Mouse (Mus musculus): ENCODE measurements around the gene Gm20449. TPM values are rescaled to one million over a fixed set of nuclear protein-coding genes. Genes with fewer than 3 reads are reported as not detected.
"Not testable (repeated sequence)": the region's sequence is repeated elsewhere in the genome, so short reads cannot be mapped to it uniquely, and the experiment has no call there.

Gene Gm20449
- total RNA-seq (2017) = 0.12 and 0.23 TPM in 2 replicates

DNA sequence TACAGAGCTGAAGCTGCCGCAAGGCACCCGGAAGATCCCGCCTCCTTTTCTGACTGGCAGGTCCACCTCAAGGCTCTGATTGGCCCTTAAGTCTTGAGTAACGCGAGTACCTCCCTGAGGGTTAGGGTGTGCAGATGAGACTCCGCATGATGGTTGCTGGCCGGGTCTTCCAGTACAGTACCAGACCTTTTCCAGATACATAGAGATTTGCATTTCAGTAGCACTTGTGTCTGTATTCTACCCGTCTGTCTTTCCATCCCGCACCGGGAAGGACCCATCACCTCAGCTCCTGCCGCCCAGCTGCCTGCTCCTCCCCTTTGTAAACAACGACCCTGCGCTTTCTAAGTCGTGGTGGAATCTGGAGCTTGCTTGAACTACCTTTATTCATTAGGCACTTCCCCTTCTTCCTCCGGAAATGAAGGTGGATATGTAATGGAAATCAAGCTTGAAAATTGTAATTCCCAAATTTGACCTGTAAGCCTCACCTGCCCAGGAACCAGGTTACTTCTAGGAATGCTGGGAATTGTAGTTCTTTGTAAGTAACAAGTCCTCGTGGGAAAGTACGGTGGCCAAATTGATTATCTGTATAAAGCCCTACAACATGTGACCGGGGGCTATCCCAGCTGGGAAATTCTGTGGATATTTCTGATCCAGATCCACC, at the start of gene Gm20449, which contains the start of gene AW146154:
Gene Gm20449, minus strand, starts transcription at position 29 of the 661 bp plus-strand sequence.
Gene AW146154, minus strand, starts transcription at position 502 of the 661 bp plus-strand sequence.
- peak; percentile 98 for ATAC-seq (ENCODE audit: extremely low read depth, insufficient number of reproducible peaks, low FRiP score, poor library complexity, severe bottlenecking)

DNA sequence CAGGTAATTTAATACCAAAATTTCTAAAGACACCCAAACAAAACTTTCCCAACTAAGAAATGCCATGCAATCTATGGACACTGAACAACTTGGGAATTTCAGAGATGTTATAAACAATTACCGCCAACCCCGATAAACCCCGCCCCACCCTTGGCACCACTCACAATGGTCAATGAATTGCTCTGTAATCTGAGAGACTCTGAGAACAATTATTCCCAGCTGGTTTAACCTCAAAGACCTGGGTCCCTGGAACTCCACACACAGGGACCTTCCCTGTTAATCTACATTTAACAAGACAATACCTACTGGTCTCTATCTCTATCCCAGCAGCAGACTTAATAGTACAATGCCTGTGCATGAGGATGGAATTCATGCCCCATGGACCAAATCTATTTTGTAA, 13.5 kb upstream of the Gm20449 start:
- no peak for ATAC-seq (ENCODE audit: extremely low read depth, insufficient number of reproducible peaks, low FRiP score, poor library complexity, severe bottlenecking)

DNA sequence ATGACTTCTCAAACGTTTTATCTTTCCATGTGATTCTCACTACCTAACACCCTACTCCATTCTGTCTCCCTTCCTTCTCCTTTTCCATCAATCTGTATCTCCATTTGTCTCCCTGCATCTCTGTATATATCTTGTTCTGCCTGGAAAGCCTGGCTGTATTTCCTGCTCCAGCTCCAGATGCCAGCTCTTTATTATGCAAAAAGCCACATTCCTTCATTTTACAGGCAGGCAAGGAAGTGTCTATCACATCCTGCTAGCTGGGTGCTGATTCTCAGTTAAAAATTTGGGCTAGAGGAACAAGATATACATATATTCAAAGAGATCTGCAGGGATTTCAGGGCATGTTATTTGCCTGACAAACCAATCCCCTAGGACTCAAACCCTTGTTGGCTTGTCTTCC, 13.0 kb upstream of the Gm20449 start:
- no peak for ATAC-seq (ENCODE audit: extremely low read depth, insufficient number of reproducible peaks, low FRiP score, poor library complexity, severe bottlenecking)

DNA sequence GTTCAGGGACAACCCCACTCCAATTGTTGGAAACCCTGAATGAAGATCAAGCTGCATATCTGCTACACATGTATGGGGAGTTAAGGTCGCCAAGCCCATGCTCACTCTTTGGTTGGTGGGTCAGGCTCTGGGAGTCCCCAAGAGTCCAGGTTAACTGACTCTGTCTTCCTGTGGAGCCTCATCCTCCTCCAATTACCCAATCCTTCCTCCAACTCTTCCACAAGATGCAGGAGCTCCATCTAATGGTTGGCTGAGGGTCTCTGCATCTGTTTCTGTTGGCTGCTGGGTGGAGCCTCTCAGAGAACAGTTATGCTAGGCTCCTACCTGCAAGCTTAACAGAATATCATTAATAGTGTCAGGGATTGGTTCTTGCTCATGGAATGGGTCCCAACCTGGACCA, 3.2 kb upstream of the Gm20449 start:
- no peak for ATAC-seq (ENCODE audit: extremely low read depth, insufficient number of reproducible peaks, low FRiP score, poor library complexity, severe bottlenecking)

DNA sequence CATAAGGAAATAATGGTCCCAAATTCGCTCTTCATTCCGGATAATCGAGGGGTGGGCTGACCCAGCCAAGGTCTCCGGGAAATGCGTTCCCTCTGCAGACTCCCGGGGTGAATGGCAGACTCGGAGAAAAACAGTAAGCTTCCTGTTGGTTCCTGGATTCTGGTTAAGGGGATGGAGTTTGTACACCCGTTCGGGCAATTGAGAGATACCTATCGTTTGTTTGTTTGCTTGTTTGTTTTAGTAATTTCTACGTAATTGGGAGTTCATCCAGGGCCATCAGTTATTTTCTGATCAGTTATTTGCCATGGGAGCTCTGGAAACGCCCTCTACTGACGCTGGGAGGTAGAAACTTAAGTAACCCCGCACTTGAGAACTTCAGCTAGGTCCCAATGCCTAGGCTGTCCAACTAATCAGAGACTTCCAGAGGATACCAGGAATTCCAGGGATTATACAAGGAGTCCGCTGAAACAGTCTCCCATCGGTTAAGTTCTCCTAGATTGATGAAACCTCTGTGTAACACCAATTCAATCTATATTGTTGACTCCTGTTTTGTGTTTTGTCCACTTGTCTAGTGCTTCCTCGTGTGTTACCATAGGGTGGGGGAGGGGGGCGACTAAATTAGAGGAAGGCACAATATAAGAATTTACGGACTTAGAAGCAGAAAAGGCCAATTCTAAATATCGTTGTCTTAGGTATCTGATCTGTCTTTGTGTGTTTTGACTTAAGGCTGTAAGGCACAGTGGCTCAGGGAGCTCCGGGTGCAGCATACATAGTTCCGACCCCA, 1.1 kb upstream of the Gm20449 start:
- ATAC-seq (ENCODE audit: extremely low read depth, insufficient number of reproducible peaks, low FRiP score, poor library complexity, severe bottlenecking) = peak; percentile 27; the same call in 1 of the 2 replicates

DNA sequence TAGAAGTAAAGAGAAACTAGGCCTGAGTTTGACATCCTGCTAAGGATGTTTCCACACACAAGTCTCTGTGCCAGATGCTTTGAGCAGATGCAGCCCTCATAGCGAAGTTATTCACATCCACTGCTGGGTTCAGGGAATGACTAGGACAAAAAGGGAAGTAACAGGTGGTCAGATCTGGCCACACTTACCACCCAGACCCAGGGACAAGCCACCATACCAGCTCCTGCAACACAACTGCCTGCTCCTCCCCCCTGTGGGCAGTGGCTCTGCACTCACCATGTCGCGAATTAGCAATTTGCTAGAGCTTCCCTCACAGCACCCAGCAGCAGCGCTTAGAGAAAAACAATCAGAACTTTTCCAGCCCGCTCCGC, 214 bp downstream of the Gm20449 start:
- ATAC-seq (ENCODE audit: extremely low read depth, insufficient number of reproducible peaks, low FRiP score, poor library complexity, severe bottlenecking) = not testable (repeated sequence)

DNA sequence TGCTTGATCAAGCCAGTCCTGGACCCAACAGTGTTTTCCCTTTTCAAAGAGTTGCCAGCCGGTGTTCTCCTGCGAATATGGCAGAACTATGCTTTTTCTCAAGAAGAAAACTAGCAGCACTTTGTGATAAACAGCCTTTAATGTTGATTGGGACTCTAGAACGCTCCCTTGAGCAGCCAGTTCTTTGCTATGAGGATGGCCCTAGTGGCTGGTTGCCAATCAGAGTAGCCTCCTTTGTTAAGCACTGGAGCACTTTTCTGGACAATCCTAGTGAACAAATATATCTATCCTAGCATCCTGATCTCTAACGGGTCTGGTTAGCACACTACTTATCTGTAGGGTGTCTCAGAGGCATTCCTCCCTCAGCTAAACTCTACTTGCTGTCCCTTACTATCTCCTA, 753 bp downstream of the Gm20449 start:
- ATAC-seq (ENCODE audit: extremely low read depth, insufficient number of reproducible peaks, low FRiP score, poor library complexity, severe bottlenecking) = not testable (repeated sequence)

DNA sequence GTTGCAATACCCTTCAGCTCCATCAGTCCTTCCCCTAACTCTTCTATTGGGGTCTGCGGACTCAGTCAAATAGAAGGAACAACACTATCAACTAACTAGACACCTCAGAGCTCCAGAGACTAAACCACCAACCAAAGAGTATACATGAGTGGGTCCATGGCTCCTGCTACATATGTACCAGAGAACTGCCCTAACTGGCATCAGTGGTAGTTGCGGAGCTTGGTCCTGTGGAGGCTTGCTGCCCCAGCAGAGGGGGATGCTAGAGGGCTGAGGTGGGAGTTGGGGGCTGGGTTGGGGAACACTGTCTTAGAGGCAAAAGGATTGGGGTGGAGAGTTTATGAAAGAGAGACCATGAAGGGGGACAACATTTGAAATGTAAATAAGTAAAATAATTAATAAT, 1.3 kb downstream of the Gm20449 start:
- ATAC-seq (ENCODE audit: extremely low read depth, insufficient number of reproducible peaks, low FRiP score, poor library complexity, severe bottlenecking) = no peak

DNA sequence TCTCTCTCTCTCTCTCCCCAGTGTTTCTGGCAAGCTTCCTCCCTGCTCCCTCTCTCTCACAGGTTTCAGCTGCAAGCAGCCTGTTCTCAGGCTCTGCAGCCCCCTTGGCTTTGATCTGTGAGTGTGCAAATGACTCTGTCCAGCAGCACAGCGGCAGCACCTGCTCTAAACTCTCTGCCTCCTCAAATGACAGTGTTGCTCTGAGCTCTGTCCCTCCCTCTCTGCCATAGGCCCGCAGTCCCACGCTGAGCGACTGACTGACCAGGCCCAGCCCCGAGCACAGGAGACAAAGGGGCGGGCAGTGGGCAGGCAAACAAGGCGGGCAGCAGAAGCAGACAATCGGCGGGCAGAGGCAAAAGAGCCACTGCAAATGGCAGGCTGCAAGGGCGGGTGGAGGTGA, 47.4 kb downstream of the Gm20449 start:
- ATAC-seq (ENCODE audit: extremely low read depth, insufficient number of reproducible peaks, low FRiP score, poor library complexity, severe bottlenecking) = no peak

DNA sequence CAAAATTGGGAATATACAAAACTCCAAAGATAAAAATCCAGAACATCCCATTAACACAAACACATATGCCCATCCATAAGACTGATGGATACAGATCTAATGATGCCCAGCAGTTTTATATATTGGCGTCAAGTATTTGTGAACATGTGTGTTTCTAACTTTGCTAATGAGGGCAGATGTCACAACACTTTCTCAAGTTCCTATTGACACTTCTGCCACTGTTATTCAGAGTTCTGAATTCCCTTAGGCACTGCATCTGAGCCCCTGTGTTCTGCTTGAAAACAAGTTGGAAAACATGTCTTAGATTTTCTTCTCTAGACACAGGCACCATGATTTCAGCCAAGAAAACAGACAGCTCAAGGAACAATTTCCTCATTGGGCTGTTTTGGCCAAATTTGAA, 50.6 kb downstream of the Gm20449 start, which contains the start of gene Vmn2r57:
Gene Vmn2r57, minus strand, starts transcription at position 101 of the 400 bp plus-strand sequence.
- ATAC-seq (ENCODE audit: extremely low read depth, insufficient number of reproducible peaks, low FRiP score, poor library complexity, severe bottlenecking) = not testable (repeated sequence)

DNA sequence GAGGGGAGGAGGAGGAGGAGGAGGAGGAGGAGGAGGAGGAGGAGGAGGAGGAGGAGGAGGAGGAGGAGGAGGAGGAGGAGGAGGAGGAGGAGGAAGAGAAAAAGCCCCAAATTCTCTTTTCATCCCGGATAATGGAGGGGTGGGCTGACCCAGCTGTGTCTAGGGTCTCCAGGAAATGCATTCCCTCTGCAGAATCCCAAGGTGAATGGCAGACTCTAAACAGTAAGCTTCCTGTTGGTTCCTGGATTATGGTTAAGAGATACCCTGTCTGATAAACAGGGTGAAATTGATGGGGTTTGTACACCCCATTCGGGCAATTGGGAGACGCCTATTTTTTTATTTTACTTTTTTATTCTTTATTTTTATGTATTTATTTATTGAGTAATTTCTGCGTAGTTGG, 105.1 kb downstream of the Gm20449 start:
- no peak for ATAC-seq (ENCODE audit: extremely low read depth, insufficient number of reproducible peaks, low FRiP score, poor library complexity, severe bottlenecking)

DNA sequence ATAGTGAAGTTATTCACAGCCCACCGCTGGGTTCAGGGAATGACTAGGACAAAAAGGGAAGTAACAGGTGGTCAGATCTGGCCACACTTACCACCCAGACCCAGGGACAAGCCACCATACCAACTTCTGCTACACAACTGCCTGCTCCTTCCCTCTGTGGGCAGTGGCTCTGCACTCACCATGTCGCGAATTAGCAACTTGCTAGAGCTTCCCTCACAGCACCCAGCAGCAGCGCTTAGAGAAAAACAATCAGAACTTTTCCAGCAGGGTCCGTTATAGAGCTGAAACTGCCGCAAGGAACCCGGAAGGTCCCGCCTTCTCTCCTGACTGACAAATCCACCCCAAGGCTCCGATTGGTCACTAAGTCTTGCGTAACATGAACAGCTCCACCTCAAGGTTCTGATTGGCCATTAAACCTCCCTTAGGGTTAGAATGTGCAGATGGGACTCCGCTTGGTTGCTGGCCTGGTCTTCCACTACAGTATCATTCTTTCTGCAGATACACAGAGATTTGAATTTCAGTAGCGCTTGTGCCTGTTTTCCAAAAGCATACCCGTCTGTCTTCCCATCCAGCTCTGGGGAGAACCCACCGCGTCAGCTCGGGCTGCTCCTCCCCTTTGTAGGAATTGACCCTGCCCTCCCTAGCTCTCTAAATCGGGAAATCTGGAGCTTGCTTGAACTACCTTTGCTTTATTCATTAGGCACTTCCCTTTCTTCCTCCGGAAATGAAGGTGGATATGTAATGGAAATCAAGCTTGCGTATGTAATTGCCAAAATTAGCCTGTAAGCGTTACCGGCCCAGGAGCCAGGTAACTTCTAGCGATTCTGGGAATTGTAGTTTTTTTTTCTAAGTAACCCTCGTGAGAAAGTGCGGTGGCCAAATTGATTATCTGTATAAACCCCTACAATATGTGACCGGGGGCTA, 105.9 kb downstream of the Gm20449 start, which contains the start of gene AI987944:
Gene AI987944, minus strand, starts transcription at position 332 of the 924 bp plus-strand sequence.
- peak; percentile 97 for ATAC-seq (ENCODE audit: extremely low read depth, insufficient number of reproducible peaks, low FRiP score, poor library complexity, severe bottlenecking)

Other genes starting within 250 kb of the Gm20449 start
- gene AI987944, start 106.0 kb downstream of the Gm20449 start, total RNA-seq (2017) = 29.8 and 36.1 TPM in 2 replicates
- gene Vmn2r57, start 50.7 kb downstream of the Gm20449 start, total RNA-seq (2017) = 0.23 and 0.25 TPM in 2 replicates
- 10.9 and 11.3 TPM in 2 replicates for gene AW146154, start 473 bp upstream of the Gm20449 start, total RNA-seq (2017)
- not detected in 2 replicates for gene Gm6871, start 74.2 kb upstream of the Gm20449 start, total RNA-seq (2017)
- gene 2610021A01Rik, start 99.8 kb upstream of the Gm20449 start, total RNA-seq (2017) = 21.1 and 22.7 TPM in 2 replicates
- gene Zfp788, start 133.8 kb upstream of the Gm20449 start, total RNA-seq (2017) = 7.3 and 9.2 TPM in 2 replicates